Mouse (Mus musculus): ENCODE data around the gene Camkv. TPM values are rescaled to one million over a fixed set of nuclear protein-coding genes. Genes with fewer than 3 reads are reported as not detected.

Gene Camkv
- polyA plus RNA-seq, 1 experiment from 2014 or later: 0.42 TPM

GRCm38 (mm10) chr9:107936215-107936822 is 845 bp downstream of the Camkv start:
- H3K36me3 ChIP-seq (ENCODE audit: control insufficient read depth, insufficient read depth): no peaks in the 10 kb centered on the region
- ATAC-seq: no peak

GRCm38 (mm10) chr9:107936831-107937230 is 1.4 kb downstream of the Camkv start:
- Histone ChIP-seq H3K27me3 (replicated peaks; ENCODE audit: control insufficient read depth, insufficient read depth, low read length) (0 out of 2 replicates have a peak, but pooled peaks cover 15% of the 10 kb centered on the region), H3K4me1 (replicated peaks; ENCODE audit: control insufficient read depth, insufficient read depth, low read length) (no peaks in the 10 kb centered on the region), H3K36me3 (ENCODE audit: control insufficient read depth, insufficient read depth) (no peaks in the 10 kb centered on the region), H3K4me3 (ENCODE audit: low read depth, low read length) (no peak overlapping the region), H3K9me3 (ENCODE audit: control insufficient read depth) (no peaks in the 10 kb centered on the region), H3K9ac (ENCODE audit: low read depth, low read length) (no peak overlapping the region), H3K4me2 (replicated peaks; ENCODE audit: low read depth) (no peak overlapping the region), H3K27ac (ENCODE audit: low read depth, low read length) (no peak overlapping the region)
- no peak for TF ChIP-seq CTCF (IDR thresholded peaks at IDR 0.05; ENCODE audit: low read depth)
- WGBS: 35% methylated on average over 3 of the region's 3 CpGs
- no peak for ATAC-seq

More at GRCm38 (mm10) chr9:107936215-107936822, 845 bp downstream of the Camkv start:
- TF ChIP-seq CTCF (IDR thresholded peaks at IDR 0.05; ENCODE audit: low read depth): no peak
- Histone ChIP-seq H3K4me2 (replicated peaks; ENCODE audit: low read depth) (peak overlapping the region; percentile 87), H3K4me1 (replicated peaks; ENCODE audit: control insufficient read depth, insufficient read depth, low read length) (no peaks in the 10 kb centered on the region), H3K27me3 (replicated peaks; ENCODE audit: control insufficient read depth, insufficient read depth, low read length) (0 out of 2 replicates have a peak, but pooled peaks cover 15% of the 10 kb centered on the region), H3K27ac (ENCODE audit: low read depth, low read length) (no peak overlapping the region), H3K4me3 (ENCODE audit: low read depth, low read length) (peak overlapping the region; percentile 43), H3K9me3 (ENCODE audit: control insufficient read depth) (no peaks in the 10 kb centered on the region), H3K9ac (ENCODE audit: low read depth, low read length) (peak overlapping the region; percentile 50; the same call in 1 of the 2 replicates)
- WGBS: 13% methylated on average over 29 of the region's 29 CpGs

GRCm38 (mm10) chr9:107947241-107948194 is 12.0 kb downstream of the Camkv start:
- Histone ChIP-seq H3K9me3 (ENCODE audit: control insufficient read depth) (no peaks in the 10 kb centered on the region), H3K27me3 (replicated peaks; ENCODE audit: control insufficient read depth, insufficient read depth, low read length) (no peaks in the 10 kb centered on the region), H3K27ac (ENCODE audit: low read depth, low read length) (no peak overlapping the region), H3K36me3 (ENCODE audit: control insufficient read depth, insufficient read depth) (no peaks in the 10 kb centered on the region), H3K9ac (ENCODE audit: low read depth, low read length) (no peak overlapping the region), H3K4me2 (replicated peaks; ENCODE audit: low read depth) (no peak overlapping the region), H3K4me3 (ENCODE audit: low read depth, low read length) (no peak overlapping the region), H3K4me1 (replicated peaks; ENCODE audit: control insufficient read depth, insufficient read depth, low read length) (0 out of 2 replicates have a peak, but pooled peaks cover 2% of the 10 kb centered on the region)
- no peak for ATAC-seq
- TF ChIP-seq CTCF (IDR thresholded peaks at IDR 0.05; ENCODE audit: low read depth): no peak
- 85% methylated on average over 31 of the region's 31 CpGs for WGBS

- Histone ChIP-seq H3K27me3 (replicated peaks; ENCODE audit: control insufficient read depth, insufficient read depth, low read length) (no peaks in the 10 kb centered on the region), H3K9me3 (ENCODE audit: control insufficient read depth) (no peaks in the 10 kb centered on the region), H3K4me1 (replicated peaks; ENCODE audit: control insufficient read depth, insufficient read depth, low read length) (0 out of 2 replicates have a peak, but pooled peaks cover 2% of the 10 kb centered on the region), H3K27ac (ENCODE audit: low read depth, low read length) (no peak overlapping the region), H3K4me2 (replicated peaks; ENCODE audit: low read depth) (no peak overlapping the region), H3K36me3 (ENCODE audit: control insufficient read depth, insufficient read depth) (no peaks in the 10 kb centered on the region), H3K9ac (ENCODE audit: low read depth, low read length) (no peak overlapping the region), H3K4me3 (ENCODE audit: low read depth, low read length) (no peak overlapping the region)
- ATAC-seq: no peak
- TF ChIP-seq CTCF (IDR thresholded peaks at IDR 0.05; ENCODE audit: low read depth): no peak
- 78% methylated on average over 13 of the region's 13 CpGs for whole genome bisulfite sequencing
Observed at GRCm38 (mm10) chr9:107949184-107949921, 13.9 kb downstream of the Camkv start.

- no peaks in the 10 kb centered on the region for H3K36me3 ChIP-seq (ENCODE audit: control insufficient read depth, insufficient read depth)
- H3K4me3 ChIP-seq (ENCODE audit: low read depth, low read length): peak within 1 kb of the TSS; percentile 65
- WGBS: 91% methylated on average over 10 of the region's 10 CpGs
- H3K9ac ChIP-seq (ENCODE audit: low read depth, low read length): peak within 1 kb of the TSS; percentile 56
- H3K4me1 ChIP-seq (replicated peaks; ENCODE audit: control insufficient read depth, insufficient read depth, low read length): 0 out of 2 replicates have a peak, but pooled peaks cover 2% of the 10 kb centered on the region
- TF ChIP-seq CTCF (IDR thresholded peaks at IDR 0.05; ENCODE audit: low read depth): no peak
- no peak for ATAC-seq
- no peaks in the 10 kb centered on the region for H3K27me3 ChIP-seq (replicated peaks; ENCODE audit: control insufficient read depth, insufficient read depth, low read length)
- H3K4me2 ChIP-seq (replicated peaks; ENCODE audit: low read depth): peak within 1 kb of the TSS; percentile 72
- H3K27ac ChIP-seq (ENCODE audit: low read depth, low read length): no peak within 1 kb of the TSS
- H3K9me3 ChIP-seq (ENCODE audit: control insufficient read depth): no peaks in the 10 kb centered on the region
Observed at GRCm38 (mm10) chr9:107949922-107950235, 14.4 kb downstream of the Camkv start, which contains the start of gene Traip. Gene Traip (plus strand): TSS chr9:107950136.
